ENCODE assay signal across 14 mouse cellular contexts in genomic region chr11:113843920-113844319, GRCm38 (mm10).
"Had no signal": no experiment of that assay in that cellular context is flagged by ENCODE, and none has a peak within 500 bp of the region (broad histone marks: within the 10 kb centered on the region; RNA-seq: fewer than 3 reads in every experiment).

No protein-coding gene starts in this region.

- H3K27ac ChIP-seq: kidney, embryonic 15.5 days; left cerebral cortex, adult 2 months; limb, embryonic 10.5 days; liver, embryonic 15.5 days; midbrain, embryonic 13.5 days; neural tube, embryonic 12.5 days; stomach, embryonic 15.5 days had no signal

- H3K36me3 ChIP-seq: kidney, embryonic 15.5 days; limb, embryonic 10.5 days; liver, embryonic 15.5 days; stomach, embryonic 15.5 days had no signal

- H3K9ac ChIP-seq: kidney, embryonic 15.5 days; liver, embryonic 15.5 days; midbrain, embryonic 13.5 days; neural tube, embryonic 12.5 days; stomach, embryonic 15.5 days had no signal

- H3K9me3 ChIP-seq: kidney, embryonic 15.5 days; limb, embryonic 10.5 days; liver, embryonic 15.5 days; midbrain, embryonic 13.5 days; neural tube, embryonic 12.5 days; stomach, embryonic 15.5 days had no signal

- H3K27me3 ChIP-seq: kidney, embryonic 15.5 days; liver, embryonic 15.5 days; midbrain, embryonic 13.5 days; neural tube, embryonic 12.5 days; stomach, embryonic 15.5 days had no signal

- H3K4me1 ChIP-seq: kidney, embryonic 15.5 days; liver, embryonic 15.5 days; neural tube, embryonic 12.5 days; stomach, embryonic 15.5 days had no signal

- H3K4me2 ChIP-seq: kidney, embryonic 15.5 days; liver, embryonic 11.5 days; liver, embryonic 15.5 days; midbrain, embryonic 13.5 days; neural tube, embryonic 12.5 days; stomach, embryonic 15.5 days had no signal

- DNase-seq: kidney, postnatal 14 days; lung, adult 2 months; lung, postnatal 36 days; right cerebral cortex, postnatal 14 days; thymus, postnatal 4 days had no signal

- H3K4me3 ChIP-seq: kidney, embryonic 15.5 days; left cerebral cortex, adult 2 months; limb, embryonic 10.5 days; liver, embryonic 15.5 days; midbrain, embryonic 13.5 days; neural tube, embryonic 12.5 days; stomach, embryonic 15.5 days had no signal

- ATAC-seq: lung, postnatal 0 days; midbrain, embryonic 13.5 days had no signal
